Mouse (Mus musculus) C2C12 (cell line): ENCODE results near the gene Ercc1. TPM values are rescaled to one million over a fixed set of nuclear protein-coding genes. Genes with fewer than 3 reads are reported as not detected.

Source experiments
- H3K27me3 ChIP-seq: one replicate; pipeline ENCODE4 v1.6.1; 2011; ENCODE audit not compliant: control insufficient read depth, insufficient read depth, insufficient read length
- H3K36me3 ChIP-seq: one replicate; pipeline ENCODE4 v1.6.1; 2011; ENCODE audit not compliant: control insufficient read depth, insufficient read depth
- H3K4me3 ChIP-seq: one replicate; pipeline ENCODE4 v1.5.1; 2011; ENCODE audit warnings: mild to moderate bottlenecking, control low read depth; ENCODE audit not compliant: poor library complexity, insufficient read depth, severe bottlenecking
- H3K79me2 ChIP-seq: one replicate; pipeline ENCODE4 v1.6.1; 2011; ENCODE audit not compliant: control insufficient read depth, insufficient read depth
- H3K79me3 ChIP-seq: one replicate; pipeline ENCODE4 v1.6.1; 2011; ENCODE audit warnings: low read depth, control low read depth
- H3ac ChIP-seq: one replicate; pipeline ENCODE3; 2011; ENCODE audit warnings: low read depth; ENCODE audit not compliant: control insufficient read depth, insufficient read length
- CEBPB ChIP-seq: IDR thresholded peaks from one replicate; pipeline ENCODE4 v1.6.1; 2011; ENCODE audit warnings: low read depth, mild to moderate bottlenecking, control low read depth, moderate library complexity
- CTCF ChIP-seq: IDR thresholded peaks from one replicate; pipeline ENCODE4 v1.5.1; 2011; ENCODE audit not compliant: control insufficient read depth, insufficient read depth, insufficient read length
- FOSL1 ChIP-seq: IDR thresholded peaks from one replicate; pipeline ENCODE4 v1.8.0; 2011; ENCODE audit warnings: mild to moderate bottlenecking, low read length; ENCODE audit not compliant: poor library complexity, insufficient read depth, severe bottlenecking
- MAX ChIP-seq: IDR thresholded peaks from one replicate; pipeline ENCODE4 v1.6.1; 2011; ENCODE audit warnings: mild to moderate bottlenecking, control low read depth
- MYOD1 ChIP-seq: IDR thresholded peaks from one replicate; pipeline ENCODE4 v1.6.1; 2011; ENCODE audit warnings: low read depth; ENCODE audit not compliant: control insufficient read depth, insufficient read length
- MYOG ChIP-seq: IDR thresholded peaks from one replicate; pipeline ENCODE4 v1.6.1; 2011; ENCODE audit not compliant: control insufficient read depth, insufficient read length; ENCODE audit errors: extremely low read depth
- USF1 ChIP-seq: IDR thresholded peaks from one replicate; pipeline ENCODE4 v1.6.1; 2011; ENCODE audit warnings: low read depth, mild to moderate bottlenecking, control low read depth, moderate library complexity
- polyA plus RNA-seq: library from polyadenylated mRNA; unstranded; fragments of >200 nt; fragmentation: generic; extraction: Trizol; gene quantifications from one replicate; pipeline ENCODE4 v1.2.1, GENCODE M21; 2012; ENCODE audit warnings: missing spikeins

The Ercc1 gene
- polyA plus RNA-seq, 1 experiment, result 151 TPM

DNA sequence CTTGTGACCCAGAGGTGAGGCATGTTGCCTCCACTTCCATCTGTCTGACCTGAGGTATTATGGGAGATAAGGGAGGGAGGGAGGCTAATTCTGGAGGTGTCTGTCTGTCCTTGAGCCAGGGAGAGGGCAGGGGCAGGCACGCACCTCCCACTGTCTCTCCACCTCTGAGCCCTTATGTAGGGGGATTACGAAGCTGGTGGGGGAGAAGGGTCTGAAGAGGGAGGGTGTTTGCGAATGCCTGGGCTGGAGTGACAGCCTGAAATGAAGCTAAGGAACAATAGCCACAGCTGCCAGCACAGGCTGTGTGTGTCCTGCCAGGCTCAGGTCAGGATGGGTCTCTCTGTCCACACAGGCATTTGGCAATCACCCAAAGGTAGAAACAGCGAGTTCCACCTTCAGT lies 17.7 kb downstream of the Ercc1 start:
- Histone ChIP-seq H3K79me2 (peaks cover 41% of the 10 kb centered on the region), H3K79me3 (peaks cover 11% of the 10 kb centered on the region), H3ac (no peak overlapping the region), H3K27me3 (no peaks in the 10 kb centered on the region), H3K4me3 (no peak overlapping the region), H3K36me3 (no peaks in the 10 kb centered on the region)
- TF ChIP-seq FOSL1 (no peak), CTCF (no peak), USF1 (no peak), MAX (no peak), CEBPB (no peak), MYOG (no peak), MYOD1 (no peak)

DNA sequence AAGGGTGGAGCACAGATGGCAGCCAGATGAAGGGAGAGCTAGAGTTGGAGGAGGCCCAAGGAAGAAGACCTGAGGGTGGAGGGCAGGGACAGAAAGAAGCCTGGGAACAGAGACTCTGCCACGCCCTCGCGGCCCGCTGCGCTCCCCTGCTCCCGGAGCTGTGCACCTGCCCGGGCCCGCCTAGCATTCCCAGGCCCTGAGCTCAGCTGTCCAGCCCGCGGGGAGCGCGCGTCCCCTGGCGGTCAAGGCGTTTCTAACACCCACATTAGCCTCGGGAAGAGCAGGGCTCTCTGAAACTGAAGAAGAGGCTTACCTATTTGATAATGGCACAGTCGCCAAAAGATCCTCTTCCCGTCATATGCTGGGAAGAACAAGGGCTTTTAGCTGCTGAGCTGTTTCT lies 19.3 kb downstream of the Ercc1 start:
- Histone ChIP-seq H3K27me3 (no peaks in the 10 kb centered on the region), H3K4me3 (no peak overlapping the region)
- TF ChIP-seq CTCF (peak; percentile 84), USF1 (no peak), FOSL1 (no peak), MYOD1 (peak; percentile 18), MAX (no peak), MYOG (no peak), CEBPB (no peak)

DNA sequence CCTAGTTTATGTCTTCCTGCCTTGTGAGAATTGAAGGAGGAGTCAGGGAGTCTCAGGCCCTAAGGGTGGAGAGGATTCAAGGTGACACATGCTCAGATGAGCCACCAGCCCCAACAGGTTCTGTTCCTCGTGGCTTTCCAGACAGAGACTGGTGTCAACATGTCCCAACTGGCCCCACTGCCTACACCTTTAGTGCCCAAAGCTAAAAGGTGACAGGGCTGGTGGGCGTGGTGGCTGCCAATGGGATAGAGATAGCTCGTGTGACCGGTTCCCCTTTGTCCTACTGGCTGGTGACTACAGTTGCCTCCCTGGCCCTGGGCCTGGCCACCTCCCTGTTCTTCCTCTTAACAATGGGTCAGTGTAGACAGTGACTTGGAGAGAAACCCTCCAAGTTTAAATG lies 20.8 kb downstream of the Ercc1 start:
- Histone ChIP-seq H3K27me3 (no peaks in the 10 kb centered on the region), H3K36me3 (no peaks in the 10 kb centered on the region), H3K79me3 (no peaks in the 10 kb centered on the region), H3K79me2 (peaks cover 21% of the 10 kb centered on the region), H3ac (no peak overlapping the region), H3K4me3 (no peak overlapping the region)
- TF ChIP-seq MYOD1, result no peak
- TF ChIP-seq USF1, result no peak
- TF ChIP-seq MYOG, result no peak
- TF ChIP-seq FOSL1, result no peak
- TF ChIP-seq CEBPB, result no peak
- TF ChIP-seq MAX, result no peak
- no peak for TF ChIP-seq CTCF

More for the DNA sequence above, 19.3 kb downstream of the Ercc1 start:
- H3K36me3 ChIP-seq, result no peaks in the 10 kb centered on the region
- no peak overlapping the region for H3ac ChIP-seq
- peaks cover 1% of the 10 kb centered on the region for H3K79me3 ChIP-seq
- peaks cover 25% of the 10 kb centered on the region for H3K79me2 ChIP-seq

- Histone ChIP-seq H3ac (no peak overlapping the region), H3K79me3 (no peaks in the 10 kb centered on the region), H3K4me3 (no peak overlapping the region), H3K27me3 (no peaks in the 10 kb centered on the region), H3K79me2 (peaks cover 11% of the 10 kb centered on the region), H3K36me3 (no peaks in the 10 kb centered on the region)
- TF ChIP-seq MAX, result no peak
- no peak for TF ChIP-seq CTCF
- TF ChIP-seq FOSL1, result no peak
- TF ChIP-seq USF1, result no peak
- TF ChIP-seq CEBPB, result no peak
- no peak for TF ChIP-seq MYOD1
- no peak for TF ChIP-seq MYOG
Measured at GRCm38 (mm10) chr7:19368380-19368779, 23.8 kb downstream of the Ercc1 start.

GRCm38 (mm10) chr7:19369823-19370425 lies 25.3 kb downstream of the Ercc1 start:
- Histone ChIP-seq H3K27me3 (no peaks in the 10 kb centered on the region), H3K36me3 (no peaks in the 10 kb centered on the region), H3K79me2 (peaks cover 9% of the 10 kb centered on the region), H3ac (no peak overlapping the region), H3K4me3 (no peak overlapping the region), H3K79me3 (no peaks in the 10 kb centered on the region)
- TF ChIP-seq USF1, result no peak
- TF ChIP-seq CTCF, result peak; percentile 4

- Histone ChIP-seq H3ac (no peak overlapping the region), H3K27me3 (no peaks in the 10 kb centered on the region)
Measured at GRCm38 (mm10) chr7:19373367-19373766, 28.8 kb downstream of the Ercc1 start.

More at GRCm38 (mm10) chr7:19373367-19373766, 28.8 kb downstream of the Ercc1 start:
- Histone ChIP-seq H3K79me2 (no peaks in the 10 kb centered on the region), H3K79me3 (no peaks in the 10 kb centered on the region), H3K4me3 (no peak overlapping the region), H3K36me3 (no peaks in the 10 kb centered on the region)
- TF ChIP-seq MAX (no peak), MYOG (no peak), FOSL1 (no peak), MYOD1 (no peak), CTCF (no peak), CEBPB (no peak), USF1 (no peak)
